Mouse (Mus musculus): ENCODE data around the gene Prl8a8.

- TF ChIP-seq POLR2A (IDR thresholded peaks at IDR 0.05; ENCODE audit: control insufficient read depth in 1 of 2, insufficient read depth in 1 of 2, low read depth in 1 of 2, low read length in 2 of 2, poor library complexity in 1 of 2) (no peak), POLR2AphosphoS2 (IDR thresholded peaks at IDR 0.05; ENCODE audit: low read length) (no peak), GATA1 (IDR thresholded peaks at IDR 0.05; ENCODE audit: low read depth, low read length) (no peak), CTCF (IDR thresholded peaks at IDR 0.05 in 2 of 3, conservative IDR thresholded peaks at IDR 0.05 in 1 of 3; ENCODE audit: control insufficient read depth in 1 of 3, insufficient read depth in 1 of 3, low read depth in 2 of 3, low read length in 3 of 3, poor library complexity in 1 of 3, severe bottlenecking in 1 of 3) (no peak), SMC3 (IDR thresholded peaks at IDR 0.05; ENCODE audit: low read depth, low read length) (no peak), TBP (IDR thresholded peaks at IDR 0.05; ENCODE audit: low read depth, low read length) (no peak), HCFC1 (IDR thresholded peaks at IDR 0.05; ENCODE audit: low read depth, low read length) (no peak), ETS1 (IDR thresholded peaks at IDR 0.05; ENCODE audit: low read depth, low read length) (no peak)
These were observed 10.1 kb upstream of the Prl8a8 start for GRCm38 (mm10) chr13:27523156-27523555.

All from MEL (cell line).